Mouse (Mus musculus) liver (tissue): ENCODE measurements around the gene Pcdh7.

Experiments used
- DNase-seq: peaks from one replicate; pipeline ENCODE4 v3.0.0-alpha.2; 2020; ENCODE audit warnings: mixed read lengths

Pcdh7 gene

DNA sequence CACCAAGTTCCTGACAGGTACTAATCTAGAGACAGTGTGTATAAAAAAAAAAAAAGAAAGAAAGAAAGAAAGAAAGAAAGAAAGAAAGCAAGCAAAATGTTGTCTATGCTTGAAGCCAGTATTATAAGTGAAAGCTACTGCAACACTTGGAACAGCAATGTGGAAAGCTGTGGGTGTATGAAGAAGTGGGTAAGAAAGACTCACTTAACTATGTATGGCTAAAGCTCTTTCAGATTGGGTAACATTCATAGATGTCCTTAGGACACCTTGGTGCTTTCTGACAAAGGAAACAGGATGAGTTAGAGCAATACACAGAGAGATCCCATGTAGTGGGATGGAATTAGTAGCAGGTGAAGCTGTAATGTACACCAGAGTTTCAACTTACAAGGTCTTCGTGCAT lies 32.6 kb downstream of the Pcdh7 start:
- DNase-seq: no peak

DNA sequence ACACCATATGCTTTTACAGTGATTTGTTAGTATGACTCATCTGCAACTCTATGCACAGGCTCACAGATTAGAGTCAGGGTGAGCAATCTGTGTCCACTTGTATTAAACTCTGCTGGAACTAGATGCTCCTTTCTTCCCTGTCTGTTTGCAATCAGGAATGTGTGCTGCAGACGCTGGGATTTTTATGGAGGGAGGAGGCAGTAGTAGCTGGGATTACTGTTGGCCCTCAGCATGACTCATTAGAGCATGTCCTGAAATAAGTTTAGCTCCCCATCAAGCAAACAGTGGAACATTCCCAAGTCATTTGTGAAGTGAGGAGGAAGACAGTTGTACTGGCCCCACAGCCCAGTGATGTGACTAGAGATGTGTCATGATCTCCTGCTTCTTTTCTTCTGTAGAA lies 38.0 kb downstream of the Pcdh7 start:
- DNase-seq: no peak

DNA sequence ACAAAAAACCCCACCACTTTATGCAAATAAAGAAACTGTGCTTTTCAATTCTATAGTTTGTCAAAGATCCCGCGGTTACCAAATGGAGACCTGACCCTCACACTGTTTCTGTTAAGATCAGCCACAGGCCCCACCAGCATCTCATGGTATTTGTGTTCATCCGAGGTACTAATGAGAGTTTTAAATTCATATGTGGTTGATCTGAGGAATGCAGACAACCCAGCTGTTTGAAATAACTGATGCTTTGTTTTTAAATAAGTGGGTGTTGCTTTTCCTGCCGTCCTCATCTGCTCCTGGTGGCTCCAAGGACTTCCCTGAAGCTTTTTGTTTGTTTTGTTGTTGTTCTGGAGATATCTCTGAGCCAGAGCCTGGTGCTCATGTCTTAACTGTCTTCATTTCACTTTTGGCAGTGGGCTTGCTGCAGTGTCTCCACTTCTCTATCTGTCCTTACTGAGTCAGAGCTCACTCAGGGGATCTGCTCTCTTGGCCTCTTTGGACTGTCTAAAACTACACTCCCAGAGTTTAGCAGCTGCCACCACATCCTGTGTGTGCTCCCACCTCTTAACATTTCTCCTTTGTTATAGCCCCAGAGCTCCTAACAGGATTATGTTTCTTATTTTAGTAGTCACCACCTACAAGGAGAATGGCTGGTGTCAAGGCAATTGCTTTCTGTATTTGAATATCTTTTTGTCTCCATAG lies 39.1 kb downstream of the Pcdh7 start:
- DNase-seq: no peak

DNA sequence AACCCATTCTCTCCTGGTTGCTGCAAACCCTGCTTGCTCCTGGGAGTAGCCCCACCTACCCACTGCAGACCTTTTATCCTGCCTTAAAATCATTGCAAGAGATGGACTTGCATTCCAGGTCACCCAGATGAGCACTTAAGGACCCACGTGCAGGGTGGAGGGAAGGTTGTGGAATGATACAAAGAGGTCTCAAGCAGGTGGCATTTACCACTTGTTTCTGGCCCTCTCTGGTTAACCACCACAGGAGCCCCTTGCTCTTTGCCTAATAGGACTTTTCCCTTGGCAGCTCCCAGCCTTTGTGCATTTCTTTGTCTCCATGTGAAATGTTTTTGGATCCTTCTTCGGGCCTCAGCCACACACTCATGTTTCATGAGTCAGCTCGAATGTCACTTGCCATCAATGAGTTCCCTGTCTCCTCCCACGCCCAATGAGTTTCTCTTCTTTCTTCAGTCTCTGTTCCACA lies 39.7 kb downstream of the Pcdh7 start:
- DNase-seq: peak; percentile 17

DNA sequence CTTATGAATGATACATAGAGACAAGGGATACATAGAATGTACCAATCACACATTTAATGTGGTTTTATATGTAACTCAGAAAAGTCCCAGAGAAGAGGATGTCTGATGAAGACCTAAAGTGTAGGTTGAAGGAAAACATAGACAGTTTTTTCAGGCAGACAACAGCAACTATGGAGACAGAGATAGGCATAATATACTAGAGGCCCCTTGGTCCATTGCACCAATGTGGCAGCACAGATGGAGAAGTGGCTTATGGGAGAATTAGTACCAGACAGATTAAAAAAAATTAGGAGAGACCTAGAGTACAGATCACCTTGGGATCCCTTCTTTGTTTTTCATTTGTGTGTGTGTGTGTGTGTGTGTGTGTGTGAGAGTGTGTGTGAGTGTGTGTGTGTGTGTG lies 41.2 kb downstream of the Pcdh7 start:
- DNase-seq: no peak

DNA sequence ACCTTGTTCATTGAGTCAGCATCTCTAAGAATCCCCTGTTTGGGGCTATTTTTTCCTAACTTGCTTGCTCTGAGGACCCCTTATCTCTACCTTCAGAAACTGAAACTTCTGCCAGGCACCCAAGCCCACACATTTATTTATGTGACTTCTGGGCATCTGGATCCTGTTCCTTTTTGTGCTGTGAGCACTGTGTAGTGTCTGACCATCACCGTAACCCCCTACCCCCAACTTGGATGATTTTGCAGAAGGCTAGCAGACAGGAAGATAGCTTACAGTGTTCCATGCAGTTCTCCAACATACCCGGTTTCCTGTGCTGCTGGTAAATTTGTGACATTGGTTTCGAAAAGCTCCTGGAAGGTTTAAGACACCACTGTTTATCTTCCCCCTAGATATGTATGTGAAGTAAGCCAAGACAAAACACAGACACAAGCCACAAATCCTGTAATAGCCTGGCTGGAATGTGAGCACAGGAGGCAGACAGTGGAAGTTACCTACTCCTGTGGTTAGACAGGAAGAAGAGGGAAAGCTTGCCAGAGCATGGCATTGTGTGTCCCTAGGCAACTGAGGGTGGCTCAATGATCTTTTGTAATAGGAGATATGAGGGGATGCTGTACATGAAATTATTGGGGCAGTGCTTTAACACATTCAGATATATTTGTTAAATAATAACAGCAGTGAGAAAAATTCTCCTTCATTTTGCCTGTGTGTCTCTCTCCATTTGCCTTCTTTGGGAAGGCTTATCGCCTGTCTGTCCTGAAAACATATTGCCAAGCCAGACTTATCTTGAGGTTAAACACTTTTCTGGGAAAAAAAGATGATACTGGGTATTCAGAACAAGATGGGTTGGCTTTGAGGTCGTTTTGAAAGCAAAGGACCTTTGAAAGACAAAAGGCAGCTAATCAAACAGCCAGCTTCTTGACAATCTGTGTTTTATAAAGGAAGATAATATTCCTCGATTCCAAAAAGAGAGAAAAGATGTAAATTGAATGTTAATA lies 42.6 kb downstream of the Pcdh7 start:
- no peak for DNase-seq

DNA sequence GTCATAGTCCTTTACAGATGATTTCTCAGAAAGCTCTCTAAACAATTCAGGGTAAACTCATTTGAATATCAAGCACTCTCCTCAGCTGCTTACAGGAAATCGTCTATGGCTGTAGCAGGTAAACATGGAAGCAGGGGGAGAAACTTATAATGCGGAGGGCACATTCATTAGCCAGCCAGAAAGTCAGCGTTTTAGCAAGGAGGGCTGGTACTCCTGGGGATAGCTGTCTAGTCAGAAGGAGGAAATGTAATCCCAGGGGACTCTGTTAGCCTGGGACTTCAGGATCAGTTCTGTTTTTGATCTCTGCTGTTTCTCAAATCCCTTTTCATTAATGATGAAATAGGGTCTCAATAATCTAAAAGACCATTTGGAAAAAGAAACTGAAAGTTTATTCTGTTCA lies 47.6 kb downstream of the Pcdh7 start:
- no peak for DNase-seq

DNA sequence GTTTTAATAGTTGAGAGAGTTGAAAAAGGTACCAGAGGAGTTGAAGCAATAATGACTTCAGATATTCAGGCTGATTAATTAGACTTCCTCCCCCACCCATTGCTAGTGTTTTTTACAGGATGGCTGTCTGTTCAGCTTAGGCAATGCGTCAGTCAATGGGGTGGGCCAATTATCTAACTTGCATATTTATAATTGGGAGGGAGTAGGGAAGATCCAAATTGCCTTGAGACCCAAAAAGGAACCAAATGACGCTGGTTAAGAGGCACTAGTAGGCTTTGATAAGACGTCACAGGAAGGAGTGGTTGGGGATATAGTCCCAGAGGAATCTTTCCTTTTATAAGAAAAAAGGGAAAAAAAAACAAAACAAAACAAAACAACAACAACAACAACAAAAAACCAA lies 49.6 kb downstream of the Pcdh7 start:
- DNase-seq: no peak

DNA sequence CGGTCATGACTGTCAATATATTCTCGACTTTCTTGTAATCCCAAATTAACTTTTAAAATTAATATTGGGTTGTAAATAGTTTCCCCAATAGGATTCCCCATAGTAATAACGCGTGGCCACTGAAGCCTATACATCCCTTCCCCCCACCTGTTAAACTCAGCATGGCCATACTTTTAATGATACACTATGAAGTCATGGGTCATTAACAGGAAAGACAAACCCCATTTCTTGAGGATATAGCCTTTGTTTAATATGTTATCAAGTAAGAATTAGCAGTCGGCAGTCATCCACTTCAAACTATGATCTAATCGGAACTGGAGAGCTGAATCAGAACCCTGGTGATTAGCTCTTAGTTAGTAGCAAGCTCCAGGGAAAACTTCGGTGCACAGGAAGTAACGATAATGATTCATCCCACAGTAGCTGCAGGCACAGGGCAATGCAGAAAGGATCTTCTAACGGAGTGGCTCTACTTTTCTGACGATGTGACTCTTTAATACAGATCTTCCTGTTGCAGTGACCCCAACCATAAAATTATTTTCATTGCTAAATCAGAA lies 50.8 kb downstream of the Pcdh7 start:
- no peak for DNase-seq

DNA sequence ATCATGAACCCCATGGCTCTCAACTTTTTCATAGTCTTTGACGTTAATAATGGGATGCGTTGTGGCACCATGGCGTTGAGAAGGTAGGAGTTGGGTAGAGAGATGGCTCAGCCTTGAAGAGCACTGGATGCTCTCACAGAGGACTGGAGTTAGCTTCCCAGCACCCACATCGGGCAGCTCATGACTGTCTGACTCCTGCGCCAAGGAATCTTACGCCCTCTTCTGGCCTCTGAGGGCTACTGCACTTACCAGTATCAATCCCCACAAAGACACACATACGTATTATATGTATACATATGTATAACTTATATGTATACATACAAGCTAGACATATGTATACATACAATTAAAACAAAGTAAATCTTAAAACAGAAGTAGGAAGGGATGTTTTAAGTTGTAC lies 51.9 kb downstream of the Pcdh7 start:
- no peak for DNase-seq

DNA sequence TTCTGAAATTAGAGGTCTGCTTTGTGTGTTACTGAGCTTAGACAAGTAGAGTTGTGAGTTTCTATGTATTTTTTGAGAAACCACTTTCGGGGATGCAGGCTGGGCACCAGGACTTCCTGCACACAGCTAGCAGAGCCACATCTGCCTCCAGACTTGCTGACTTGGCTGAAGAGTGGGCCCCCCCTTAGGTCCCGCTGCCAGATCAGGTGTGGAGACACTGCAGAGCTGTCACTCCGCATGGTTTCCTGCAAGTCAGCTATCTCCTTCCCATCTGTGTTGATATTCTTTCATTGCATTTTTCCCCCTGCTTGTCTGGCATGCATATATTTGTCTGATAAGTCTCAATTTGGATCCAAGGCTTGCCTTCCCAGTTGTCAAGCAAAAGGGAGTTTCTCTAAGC lies 52.6 kb downstream of the Pcdh7 start:
- DNase-seq: no peak

DNA sequence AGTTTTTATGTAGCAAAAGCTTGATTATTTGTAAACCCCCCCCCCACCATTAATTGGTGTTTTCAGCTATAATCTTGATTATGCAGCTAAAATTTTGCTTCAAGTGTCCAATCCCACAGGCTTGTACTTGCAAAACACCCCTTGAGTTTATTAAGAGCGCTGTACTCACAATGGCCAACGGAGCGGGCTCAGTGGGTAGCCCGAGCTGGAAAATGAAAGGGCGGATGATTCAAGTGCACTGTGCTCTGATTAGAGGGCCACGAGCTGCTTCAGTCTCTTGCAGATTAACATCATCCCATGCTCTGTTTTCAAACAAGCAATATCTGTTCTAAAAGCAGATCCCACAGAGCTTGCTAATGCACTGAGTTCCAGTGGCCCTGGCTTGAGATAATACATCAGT lies 53.4 kb downstream of the Pcdh7 start:
- no peak for DNase-seq

DNA sequence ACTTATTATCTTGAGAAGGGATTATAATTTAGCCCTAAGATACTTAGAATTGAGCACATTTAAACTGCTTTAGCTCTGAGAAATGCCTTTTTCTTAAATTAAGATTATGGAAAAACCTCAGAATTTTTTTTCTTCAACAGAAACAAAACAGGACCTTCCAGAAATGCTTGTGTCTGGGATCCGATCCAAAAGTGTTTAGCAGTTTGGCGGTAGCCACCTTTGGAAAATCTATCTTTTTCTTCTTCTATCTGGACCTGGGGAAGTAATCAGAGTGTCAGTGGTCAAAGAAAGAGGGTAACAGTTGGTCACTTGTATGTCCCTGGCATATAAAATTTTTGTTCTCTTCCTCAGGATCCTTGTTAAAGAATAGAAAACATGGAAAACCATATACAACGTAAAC lies 54.9 kb downstream of the Pcdh7 start:
- DNase-seq: no peak

DNA sequence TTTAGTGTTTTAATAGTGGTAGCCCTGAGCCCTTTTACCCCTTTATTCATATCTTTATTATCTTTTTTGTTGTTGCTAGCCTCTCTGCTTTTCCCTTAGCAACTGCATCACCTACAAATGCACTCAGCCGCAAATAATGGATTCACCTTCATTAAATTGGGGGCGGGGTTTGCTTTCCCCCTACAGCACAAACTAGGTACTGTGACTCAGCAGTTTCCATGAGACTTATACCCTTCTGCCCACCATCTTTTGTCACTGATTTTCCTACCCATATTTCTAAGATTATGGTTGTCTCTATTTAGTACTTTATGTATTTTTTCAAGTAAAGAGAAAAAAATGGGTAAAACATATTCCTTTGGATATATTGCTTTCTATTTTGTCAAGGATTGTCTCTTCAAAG lies 56.7 kb downstream of the Pcdh7 start:
- DNase-seq: no peak

DNA sequence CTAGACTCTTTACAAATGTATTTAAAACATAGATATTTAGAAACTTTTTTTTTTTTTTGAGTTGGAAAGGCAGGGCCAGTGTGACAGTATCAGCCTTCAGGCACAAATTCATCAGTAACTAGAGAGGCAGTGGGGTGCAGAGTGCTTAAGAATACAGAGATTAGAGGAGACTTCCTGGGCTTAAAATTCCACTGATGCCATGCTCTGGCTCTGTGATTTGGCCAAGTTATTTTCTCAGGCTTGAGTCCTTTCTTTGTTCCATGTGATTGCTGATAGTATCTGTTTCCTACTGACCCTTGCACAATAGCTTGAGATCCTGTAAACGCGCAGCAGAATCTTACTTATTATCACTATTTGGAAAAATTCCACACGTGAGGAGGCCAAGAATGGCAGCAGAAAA lies 60.3 kb downstream of the Pcdh7 start:
- no peak for DNase-seq

DNA sequence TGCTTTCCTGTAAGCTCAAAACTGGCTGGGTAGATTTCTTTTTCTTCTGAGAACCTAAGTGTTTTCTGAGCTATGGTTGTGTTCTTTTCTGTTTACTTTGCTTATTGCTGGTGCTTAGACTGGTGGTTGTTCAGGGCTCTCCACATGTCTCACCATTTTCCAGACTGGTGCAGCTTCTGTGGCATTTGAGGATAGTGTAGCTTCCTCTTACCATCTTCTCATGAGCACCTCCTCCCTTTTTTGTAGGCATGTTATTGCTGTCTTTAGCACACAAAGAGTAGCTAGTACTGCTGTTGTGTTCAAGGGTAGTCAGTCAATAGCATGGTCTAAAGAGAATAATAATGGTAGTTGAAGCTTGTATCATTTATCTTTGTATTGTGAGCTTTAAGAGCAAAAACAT lies 62.2 kb downstream of the Pcdh7 start:
- no peak for DNase-seq

DNA sequence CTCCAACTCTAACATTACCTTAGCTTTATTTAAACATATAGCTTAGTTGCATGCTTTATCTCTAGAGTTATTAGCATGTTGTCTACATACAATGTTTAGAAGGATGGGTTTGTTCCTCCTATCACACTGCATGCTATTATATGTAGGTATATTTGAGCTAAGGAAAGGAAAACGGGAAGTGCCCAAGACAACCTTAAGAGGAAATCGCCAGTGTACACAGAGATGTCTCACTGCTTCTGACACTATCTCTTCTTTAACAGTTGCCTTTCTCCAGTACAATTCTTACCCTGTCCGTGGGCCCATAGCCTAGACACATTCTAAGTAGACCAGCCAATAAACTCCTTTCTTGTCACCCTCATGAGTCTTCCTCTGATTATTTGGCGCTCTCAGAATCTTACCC lies 62.8 kb downstream of the Pcdh7 start:
- DNase-seq: no peak

DNA sequence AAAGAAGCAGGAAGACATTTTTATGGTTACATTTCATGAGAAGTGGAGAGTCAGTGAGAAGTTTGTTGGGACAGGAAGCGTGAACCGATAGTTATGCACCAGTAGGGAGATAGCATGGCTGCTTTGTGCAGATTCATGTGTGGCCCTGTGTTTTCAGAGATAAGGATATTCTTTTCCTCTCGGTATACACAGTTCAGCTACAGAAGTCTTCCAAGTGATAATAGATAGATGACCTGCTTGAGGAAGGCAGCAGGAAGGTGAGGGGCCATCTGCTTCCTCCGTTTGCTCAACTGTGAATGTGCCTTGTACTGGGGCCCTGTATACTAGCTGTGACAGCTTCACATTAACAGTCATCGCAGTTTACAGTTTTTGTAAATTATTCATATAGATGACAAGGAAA lies 64.2 kb downstream of the Pcdh7 start:
- peak; percentile 78 for DNase-seq

DNA sequence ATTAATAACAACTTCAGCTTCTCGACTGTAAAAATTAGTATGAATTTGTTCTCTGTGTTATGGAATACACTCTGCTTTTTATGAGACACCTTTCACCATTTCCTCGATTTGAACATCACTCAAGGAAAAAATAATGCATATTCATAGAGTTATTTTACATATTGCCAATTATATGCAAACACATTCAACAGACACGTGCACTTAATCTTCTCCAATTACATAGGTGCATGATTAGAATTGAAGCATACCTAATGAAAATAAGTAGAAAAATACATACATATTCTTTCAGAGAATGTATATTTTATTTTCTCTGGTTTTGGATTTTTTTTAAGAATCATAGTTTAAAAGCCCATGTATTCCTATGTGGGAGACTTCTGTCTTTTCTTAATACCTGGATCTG lies 64.8 kb downstream of the Pcdh7 start:
- no peak for DNase-seq

DNA sequence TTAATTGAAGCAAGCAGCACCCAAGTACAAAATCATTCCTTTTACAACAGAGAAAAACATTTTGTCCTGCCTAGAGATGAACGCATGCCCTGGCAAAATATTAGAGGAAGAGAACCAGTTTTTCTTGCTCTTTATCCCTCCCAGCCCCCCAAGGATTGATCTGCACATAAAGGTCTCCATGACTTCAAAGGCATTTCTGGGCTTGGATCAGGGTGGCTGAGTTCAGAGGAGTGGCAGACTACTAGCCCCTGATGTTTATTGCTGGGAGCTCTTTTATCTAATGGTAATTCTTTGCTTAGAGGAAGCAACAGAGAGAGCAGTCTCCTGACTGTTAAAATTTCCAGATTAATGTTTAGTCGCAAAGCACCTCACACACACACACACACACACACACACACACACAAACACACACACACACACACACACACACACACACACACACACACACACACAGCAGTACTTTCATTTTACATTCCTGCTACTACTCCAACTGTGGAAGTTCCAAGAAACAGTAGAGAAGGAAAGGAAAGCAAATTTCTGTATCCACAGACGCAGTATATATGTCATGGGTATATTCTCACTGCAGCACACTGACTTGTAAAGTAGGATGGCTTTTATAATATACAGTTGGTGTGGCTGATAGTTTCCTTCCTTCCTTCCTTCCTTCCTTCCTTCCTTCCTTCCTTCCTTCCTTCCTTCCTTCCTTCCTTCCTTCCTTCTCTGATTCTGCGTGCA lies 71.2 kb downstream of the Pcdh7 start:
- no peak for DNase-seq

DNA sequence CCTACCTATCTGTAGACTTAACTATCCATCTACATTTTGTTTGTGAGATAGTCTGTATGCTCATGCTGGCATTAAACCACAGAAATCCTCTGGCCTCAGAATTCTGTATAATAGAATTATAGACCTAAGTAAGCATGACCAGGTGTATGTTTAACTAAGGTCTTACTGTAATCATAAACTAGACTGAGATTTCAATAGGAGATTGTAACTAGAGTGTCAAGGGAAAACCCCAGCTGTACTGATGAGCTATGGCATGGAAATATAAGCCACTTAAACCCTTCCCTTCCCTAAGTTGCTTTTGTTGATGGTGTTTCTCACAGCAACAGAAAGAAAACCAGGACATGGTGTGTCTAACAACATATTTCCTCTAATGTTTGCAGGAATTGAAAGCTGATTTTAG lies 78.6 kb downstream of the Pcdh7 start:
- no peak for DNase-seq

DNA sequence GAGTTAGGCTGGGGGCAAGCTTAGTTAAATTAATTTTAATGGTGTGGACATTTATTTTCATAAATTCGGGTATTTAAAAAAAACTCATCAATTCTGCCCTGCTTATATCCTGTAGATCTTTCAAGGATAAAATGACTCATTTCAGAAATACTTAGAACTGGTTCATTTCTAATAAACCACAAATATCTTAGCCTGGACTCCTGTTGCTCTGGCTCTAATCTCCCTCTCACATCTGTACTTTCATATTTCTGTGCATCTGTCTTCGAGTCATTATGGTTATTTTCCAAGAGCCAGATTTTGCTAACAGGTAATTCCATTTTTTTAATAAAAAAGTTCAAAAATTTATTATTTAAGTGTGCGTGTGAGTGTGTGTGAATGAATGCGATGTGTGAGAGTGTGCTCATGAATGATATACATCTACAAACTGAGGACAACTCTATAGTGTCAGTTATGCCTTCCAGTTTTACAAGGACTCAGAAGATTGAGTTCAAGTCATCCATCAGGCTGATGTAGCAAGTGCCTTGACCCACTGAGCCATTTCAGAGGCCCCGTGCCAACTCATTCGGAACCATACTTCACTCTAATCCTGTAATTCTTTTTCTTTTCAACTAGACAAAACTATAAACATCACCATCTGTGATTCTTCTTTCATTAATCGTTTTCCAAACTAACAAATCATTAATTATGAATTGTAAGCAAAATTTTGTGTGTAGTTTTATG lies 80.3 kb downstream of the Pcdh7 start:
- DNase-seq: no peak

DNA sequence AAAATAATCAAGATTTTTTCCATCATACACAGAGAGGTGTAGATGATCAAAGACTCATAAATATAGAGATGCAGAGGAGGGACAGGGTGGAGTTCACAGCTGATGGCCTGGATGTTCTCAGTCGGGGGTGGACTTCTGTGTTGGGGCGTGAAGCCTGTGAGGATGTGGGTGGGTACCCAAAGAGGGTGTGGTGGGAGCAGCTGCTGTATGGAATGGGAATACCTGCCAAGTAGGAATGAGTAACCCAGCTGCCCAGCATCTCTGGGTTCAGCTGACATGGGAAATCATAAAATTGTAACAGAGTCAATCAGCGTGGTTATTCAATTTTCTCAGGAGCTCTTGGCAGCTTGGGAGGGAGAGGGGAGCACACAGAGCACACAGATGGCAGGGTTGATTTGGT lies 85.3 kb downstream of the Pcdh7 start:
- no peak for DNase-seq
